Comparison of ENCODE assay signal across 20 mouse cellular contexts in the genomic region with DNA sequence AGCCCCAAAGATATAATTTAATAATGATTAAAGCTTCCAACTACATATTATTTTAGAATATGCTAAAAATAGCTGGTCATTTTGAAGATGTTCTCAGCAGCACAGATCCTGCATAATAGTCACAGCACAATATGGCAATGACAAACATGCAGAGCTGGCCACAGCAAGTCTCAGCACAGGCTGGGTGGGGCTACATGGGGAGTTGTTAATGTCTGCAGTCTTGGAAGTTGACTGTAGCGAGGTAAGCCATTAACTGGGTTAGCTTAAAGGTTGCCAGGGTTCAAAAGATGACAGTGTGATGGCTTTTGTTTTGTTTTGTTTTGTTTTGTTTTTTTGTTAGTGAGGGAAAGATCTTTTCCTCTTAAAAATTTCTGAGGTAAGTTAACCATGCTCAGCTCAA.
DNase-seq lines count a peak whose midpoint lies in the region; ATAC-seq and TF ChIP-seq lines count a peak whose summit lies in the region.
"Had no signal": no experiment of that assay in that cellular context is flagged by ENCODE, and none has a peak within 500 bp of the region (broad histone marks: within the 10 kb centered on the region; RNA-seq: fewer than 3 reads in every experiment).

No protein-coding gene starts in this region.

- no peak for ATAC-seq in kidney, embryonic 14.5 days (ENCODE audit: low FRiP score, low TSS enrichment)
- ATAC-seq in midbrain, embryonic 11.5 days (ENCODE audit: low FRiP score): no peak
- ATAC-seq: activated CD4-positive, CD25-positive, alpha-beta regulatory T cell, adult 4 months; forebrain, embryonic 13.5 days; forebrain, postnatal 0 days had no signal

- no peak overlapping the region for H3K9ac ChIP-seq in kidney, embryonic 14.5 days (ENCODE audit: low read depth, low read length)
- H3K9ac ChIP-seq in midbrain, embryonic 11.5 days (ENCODE audit: low read length): no peak overlapping the region
- H3K9ac ChIP-seq: embryonic facial prominence, embryonic 13.5 days; forebrain, embryonic 13.5 days; forebrain, postnatal 0 days; heart, embryonic 12.5 days; hindbrain, embryonic 15.5 days had no signal

- H3K4me3 ChIP-seq in kidney, adult 2 months (ENCODE audit: insufficient read depth, low read depth, low read length): no peak overlapping the region
- no peak overlapping the region for H3K4me3 ChIP-seq in kidney, embryonic 14.5 days (ENCODE audit: low read length)
- no peak overlapping the region for H3K4me3 ChIP-seq in midbrain, embryonic 11.5 days (ENCODE audit: low read depth, low read length)
- no peak overlapping the region for H3K4me3 ChIP-seq in midbrain, embryonic 10.5 days
- H3K4me3 ChIP-seq: embryonic facial prominence, embryonic 13.5 days; forebrain, embryonic 13.5 days; gastrocnemius, adult 2 months; heart, embryonic 12.5 days; hindbrain, embryonic 10.5 days; hindbrain, embryonic 15.5 days had no signal

- H3K27me3 ChIP-seq in kidney, adult 2 months (replicated peaks; ENCODE audit: control insufficient read depth, insufficient read depth, low read length): no peaks in the 10 kb centered on the region
- no peaks in the 10 kb centered on the region for H3K27me3 ChIP-seq in kidney, embryonic 14.5 days (ENCODE audit: control insufficient read depth, insufficient read depth, low read length)
- no peaks in the 10 kb centered on the region for H3K27me3 ChIP-seq in midbrain, embryonic 11.5 days (ENCODE audit: control insufficient read depth, insufficient read depth, low read length)
- H3K27me3 ChIP-seq in midbrain, embryonic 10.5 days (ENCODE audit: low read depth, poor library complexity, severe bottlenecking): no peaks in the 10 kb centered on the region
- H3K27me3 ChIP-seq: embryonic facial prominence, embryonic 13.5 days; forebrain, embryonic 13.5 days; heart, embryonic 12.5 days; hindbrain, embryonic 15.5 days had no signal

- TF ChIP-seq CTCF in kidney, adult 2 months (conservative IDR thresholded peaks at IDR 0.05; ENCODE audit: insufficient read depth, insufficient read length, low read depth, low read length): no peak

- peak; percentile 68 for DNase-seq in kidney, adult 2 months
- DNase-seq in midbrain, embryonic 11.5 days (ENCODE audit: low spot score, missing footprints): peak; percentile 14
- DNase-seq in midbrain, embryonic 10.5 days (ENCODE audit: low spot score): no peak
- DNase-seq in kidney, postnatal 25 days: peak; percentile 37 to 59
- peak; percentile 43 for DNase-seq in yolk sac, embryonic 10.5 days (ENCODE audit: low spot score)
- no peak for DNase-seq in frontal cortex, postnatal 14 days (ENCODE audit: low spot score in 2 of 2)
- DNase-seq in cerebellum, adult 9-10 months: no peak
- DNase-seq: adrenal gland, postnatal 14 days; cerebellum, adult 2 months; cerebellum, postnatal 36 days; forebrain, postnatal 0 days; gastrocnemius, adult 2 months; gastrocnemius, postnatal 25 days had no signal

- H3K9me3 ChIP-seq in kidney, embryonic 14.5 days (ENCODE audit: control insufficient read depth, low read length): no peaks in the 10 kb centered on the region
- no peaks in the 10 kb centered on the region for H3K9me3 ChIP-seq in midbrain, embryonic 11.5 days (ENCODE audit: control insufficient read depth, low read length)
- H3K9me3 ChIP-seq in midbrain, embryonic 10.5 days (replicated peaks): peaks cover 8% of the 10 kb centered on the region
- H3K9me3 ChIP-seq: hindbrain, embryonic 15.5 days had no signal

- TF ChIP-seq POLR2A in kidney, adult 2 months (IDR thresholded peaks at IDR 0.05; ENCODE audit: low read depth, low read length): no peak

- no peak overlapping the region for H3K27ac ChIP-seq in kidney, adult 2 months (ENCODE audit: insufficient read depth, low read depth, low read length)
- no peak overlapping the region for H3K27ac ChIP-seq in kidney, embryonic 14.5 days (ENCODE audit: low read depth, low read length)
- no peak overlapping the region for H3K27ac ChIP-seq in midbrain, embryonic 11.5 days (ENCODE audit: low read depth, low read length)
- no peak overlapping the region for H3K27ac ChIP-seq in midbrain, embryonic 10.5 days (replicated peaks)
- H3K27ac ChIP-seq: embryonic facial prominence, embryonic 13.5 days; forebrain, embryonic 13.5 days; gastrocnemius, adult 2 months; hindbrain, embryonic 10.5 days; hindbrain, embryonic 15.5 days had no signal

- H3K36me3 ChIP-seq in kidney, adult 2 months (ENCODE audit: control insufficient read depth, insufficient read depth, low read length): no peaks in the 10 kb centered on the region
- H3K36me3 ChIP-seq in kidney, embryonic 14.5 days (ENCODE audit: control insufficient read depth, insufficient read depth, low read length): peaks cover 7% of the 10 kb centered on the region; the same call in 1 of the 2 replicates
- no peaks in the 10 kb centered on the region for H3K36me3 ChIP-seq in midbrain, embryonic 11.5 days (ENCODE audit: control insufficient read depth, insufficient read depth, low read length)
- H3K36me3 ChIP-seq in midbrain, embryonic 10.5 days: peaks cover 45% of the 10 kb centered on the region

- H3K4me2 ChIP-seq in kidney, embryonic 14.5 days (replicated peaks; ENCODE audit: low read depth, low read length): no peak overlapping the region
- no peak overlapping the region for H3K4me2 ChIP-seq in midbrain, embryonic 11.5 days
- H3K4me2 ChIP-seq: embryonic facial prominence, embryonic 13.5 days; forebrain, embryonic 13.5 days; heart, embryonic 12.5 days; hindbrain, embryonic 15.5 days had no signal

- WGBS in kidney, adult 2 months: 36% methylated on average over 1 of the region's 1 CpGs
- WGBS in kidney, embryonic 14.5 days: 43% methylated on average over 1 of the region's 1 CpGs
- 86% methylated on average over 1 of the region's 1 CpGs for WGBS in midbrain, embryonic 11.5 days
- 88% methylated on average over 1 of the region's 1 CpGs for WGBS in midbrain, embryonic 10.5 days

- H3K4me1 ChIP-seq in kidney, adult 2 months (ENCODE audit: control insufficient read depth, insufficient read depth, low read length): peaks cover 16% of the 10 kb centered on the region; the same call in 1 of the 2 replicates
- H3K4me1 ChIP-seq in kidney, embryonic 14.5 days (ENCODE audit: control insufficient read depth, insufficient read depth, low read length): no peaks in the 10 kb centered on the region; the same call in 1 of the 2 replicates
- H3K4me1 ChIP-seq in midbrain, embryonic 11.5 days (ENCODE audit: control insufficient read depth, insufficient read depth, low read length): no peaks in the 10 kb centered on the region
- no peaks in the 10 kb centered on the region; the same call in 1 of the 2 replicates for H3K4me1 ChIP-seq in midbrain, embryonic 10.5 days

Comparison
In these comparisons a context has a peak if more than half of its experiments do, and no peak if none do; other contexts are left out.
1. DNase-seq: peak in kidney, adult 2 months (single experiment), midbrain, embryonic 11.5 days (single experiment), kidney, postnatal 25 days (2 of 2) and yolk sac, embryonic 10.5 days (single experiment); none in midbrain, embryonic 10.5 days (single experiment), frontal cortex, postnatal 14 days (0 of 2) and cerebellum, adult 9-10 months (single experiment).